Mouse (Mus musculus): ENCODE results near the gene Krtap4-9.
"Not testable (repeated sequence)": the region's sequence is repeated elsewhere in the genome, so short reads cannot be mapped to it uniquely, and the experiment has no call there.

Gene Krtap4-9

GRCm38 (mm10) chr11:99784900-99785299, at the start of gene Krtap4-9:
Gene Krtap4-9 (plus strand): TSS chr11:99785200.
- not testable (repeated sequence) for DNase-seq (ENCODE audit: low spot score in 2 of 2)

- DNase-seq (ENCODE audit: low spot score in 2 of 2): no peak
Observed at GRCm38 (mm10) chr11:99743985-99744384, 41.0 kb upstream of the Krtap4-9 start.

GRCm38 (mm10) chr11:99758877-99759276, 26.1 kb upstream of the Krtap4-9 start:
- no peak for DNase-seq (ENCODE audit: low spot score in 2 of 2)

- DNase-seq (ENCODE audit: low spot score in 2 of 2): no peak
Observed at GRCm38 (mm10) chr11:99768410-99768809, 16.6 kb upstream of the Krtap4-9 start.

- not testable (repeated sequence) for DNase-seq (ENCODE audit: low spot score in 2 of 2)
Observed at GRCm38 (mm10) chr11:99772813-99773212, 12.2 kb upstream of the Krtap4-9 start, which contains the start of gene Gm11595. Gene Gm11595 (minus strand): TSS chr11:99772913.

GRCm38 (mm10) chr11:99778401-99778800, 6.6 kb upstream of the Krtap4-9 start:
- no peak for DNase-seq (ENCODE audit: low spot score in 2 of 2)

- no peak for DNase-seq (ENCODE audit: low spot score in 2 of 2)
Observed at GRCm38 (mm10) chr11:99780604-99781003, 4.4 kb upstream of the Krtap4-9 start, which contains the start of gene Krtap4-8. Gene Krtap4-8 (minus strand): TSS chr11:99780704.

GRCm38 (mm10) chr11:99793367-99793766, 8.4 kb downstream of the Krtap4-9 start, which contains the start of gene Gm11596:
Gene Gm11596 (minus strand): TSS chr11:99793467.
- DNase-seq (ENCODE audit: low spot score in 2 of 2): no peak

GRCm38 (mm10) chr11:99798832-99799231, 13.8 kb downstream of the Krtap4-9 start, which contains the start of gene Gm11569:
Gene Gm11569 (minus strand): TSS chr11:99798932.
- not testable (repeated sequence) for DNase-seq (ENCODE audit: low spot score in 2 of 2)

GRCm38 (mm10) chr11:99804346-99804745, 19.3 kb downstream of the Krtap4-9 start, which contains the start of gene Gm11554:
Gene Gm11554 (minus strand): TSS chr11:99804446.
- not testable (repeated sequence) for DNase-seq (ENCODE audit: low spot score in 2 of 2)

- DNase-seq (ENCODE audit: low spot score in 2 of 2): not testable (repeated sequence)
Observed at GRCm38 (mm10) chr11:99809792-99810191, 24.8 kb downstream of the Krtap4-9 start, which contains the start of gene Krtap4-13. Gene Krtap4-13 (minus strand): TSS chr11:99809892.

GRCm38 (mm10) chr11:99815566-99815965, 30.6 kb downstream of the Krtap4-9 start, which contains the start of gene Gm11564:
Gene Gm11564 (minus strand): TSS chr11:99815666.
- not testable (repeated sequence) for DNase-seq (ENCODE audit: low spot score in 2 of 2)
